Mouse (Mus musculus) gastrocnemius, postnatal 10 days (tissue): ENCODE data around the gene 1700084M14Rik. TPM values are rescaled to one million over a fixed set of nuclear protein-coding genes. Genes with fewer than 3 reads are reported as not detected.
"Not testable (repeated sequence)": the region's sequence is repeated elsewhere in the genome, so short reads cannot be mapped to it uniquely, and the experiment has no call there.

Experiments used
- DNase-seq: peaks from one replicate; pipeline ENCODE4 v3.0.0; 2021; ENCODE audit warnings: mixed read lengths
- long read RNA-seq, 2 experiments: library from polyadenylated mRNA; stranded (forward); transcript quantifications; one replicate each; pipeline ENCODE4 v2.0.0; 2021
- total RNA-seq, 2 experiments: library from RNA; stranded (reverse); gene quantifications; 2 replicates each; pipeline ENCODE4 v1.2.3; 2021

The 1700084M14Rik gene
- total RNA-seq, result not detected
- long read RNA-seq, experiment 1, result 0 reads
- long read RNA-seq, experiment 2, result 0 reads

- not testable (repeated sequence) for DNase-seq
Observed at GRCm38 (mm10) chrX:91575811-91576210, at the start of gene 1700084M14Rik. Gene 1700084M14Rik (minus strand): TSS chrX:91575911.

Other genes starting within 250 kb of the 1700084M14Rik start
- gene Mageb2, start 244.2 kb downstream of the 1700084M14Rik start, total RNA-seq, result not detected
- not detected for gene Gm5072, start 183.4 kb downstream of the 1700084M14Rik start, total RNA-seq
- not detected for gene Gm8914, start 95.8 kb downstream of the 1700084M14Rik start, total RNA-seq
- gene Gm14781, start 56.3 kb upstream of the 1700084M14Rik start, total RNA-seq, result not detected
- not detected for gene Mageb5, start 207.1 kb upstream of the 1700084M14Rik start, total RNA-seq